In genomic region chr9:51058951-51059521, GRCm38 (mm10) we compare ENCODE assay signal across 21 mouse cellular contexts. TPM values are rescaled to one million over a fixed set of nuclear protein-coding genes. Genes with fewer than 3 reads are reported as not detected.
A peak's percentile ranks its signal among the peaks of the same experiment; 100 is the strongest.
DNase-seq lines count a peak whose midpoint lies in the region; TF ChIP-seq lines count a peak whose summit lies in the region.
"Had no signal": no experiment of that assay in that cellular context is flagged by ENCODE, and none has a peak within 500 bp of the region (broad histone marks: within the 10 kb centered on the region; RNA-seq: fewer than 3 reads in every experiment).

No protein-coding gene starts in this region.

- no peak overlapping the region for H3K27ac ChIP-seq in heart, embryonic 10.5 days
- peak overlapping the region; percentile 91 for H3K27ac ChIP-seq in embryonic fibroblast, embryonic 13.5 days (ENCODE audit: insufficient read depth, low read length)
- H3K27ac ChIP-seq: embryonic facial prominence, embryonic 13.5 days; forebrain, embryonic 12.5 days; heart, embryonic 15.5 days; hindbrain, embryonic 12.5 days; limb, embryonic 13.5 days; midbrain, embryonic 12.5 days had no signal

- H3K36me3 ChIP-seq in heart, embryonic 10.5 days = no peaks in the 10 kb centered on the region
- H3K36me3 ChIP-seq: embryonic facial prominence, embryonic 13.5 days; forebrain, embryonic 12.5 days; hindbrain, embryonic 12.5 days; midbrain, embryonic 12.5 days had no signal

- TF ChIP-seq CTCF in embryonic fibroblast, embryonic 13.5 days (IDR thresholded peaks at IDR 0.05; ENCODE audit: borderline replicate concordance, insufficient read depth, low read length) = no peak

- WGBS in heart, embryonic 10.5 days = 70% methylated on average over 4 of the region's 4 CpGs

- no peaks in the 10 kb centered on the region for H3K9me3 ChIP-seq in heart, embryonic 10.5 days
- H3K9me3 ChIP-seq: embryonic facial prominence, embryonic 13.5 days; forebrain, embryonic 12.5 days; heart, embryonic 15.5 days; hindbrain, embryonic 12.5 days; limb, embryonic 13.5 days; midbrain, embryonic 12.5 days had no signal

- no peak for TF ChIP-seq POLR2A in embryonic fibroblast, embryonic 13.5 days (IDR thresholded peaks at IDR 0.05; ENCODE audit: low read depth, low read length)

- H3K4me3 ChIP-seq in heart, embryonic 10.5 days = no peak overlapping the region
- no peak overlapping the region for H3K4me3 ChIP-seq in embryonic fibroblast, embryonic 13.5 days (ENCODE audit: insufficient read depth, low read length)
- H3K4me3 ChIP-seq: embryonic facial prominence, embryonic 13.5 days; forebrain, embryonic 12.5 days; heart, embryonic 15.5 days; hindbrain, embryonic 12.5 days; limb, embryonic 13.5 days; midbrain, embryonic 12.5 days had no signal

- 0 out of 2 replicates have a peak, but pooled peaks cover 6% of the 10 kb centered on the region for H3K4me1 ChIP-seq in heart, embryonic 10.5 days
- peaks cover 25% of the 10 kb centered on the region for H3K4me1 ChIP-seq in embryonic fibroblast, embryonic 13.5 days (ENCODE audit: control insufficient read depth, insufficient read depth, low read length)
- H3K4me1 ChIP-seq: embryonic facial prominence, embryonic 13.5 days; forebrain, embryonic 12.5 days; heart, embryonic 15.5 days; hindbrain, embryonic 12.5 days; midbrain, embryonic 12.5 days had no signal

- DNase-seq in heart, adult 11 months = peak; percentile 86
- no peak for DNase-seq in heart, embryonic 10.5 days (ENCODE audit: low spot score)
- peak; percentile 44 to 56 for DNase-seq in right cerebral cortex, adult 2 months (ENCODE audit: low spot score in 2 of 2)
- DNase-seq in right cerebral cortex, postnatal 10 days (ENCODE audit: low spot score in 2 of 2) = no peak
- DNase-seq in spleen, postnatal 10 days (ENCODE audit: low spot score in 2 of 2) = no peak
- DNase-seq in gastrocnemius, postnatal 4 days (ENCODE audit: low spot score in 2 of 2) = no peak
- DNase-seq: cerebellum, postnatal 36 days; gastrocnemius, postnatal 14 days; kidney, postnatal 14 days; lung, postnatal 4 days; thymus, adult 2 months had no signal

- H3K27me3 ChIP-seq in heart, embryonic 10.5 days (ENCODE audit: insufficient read depth, poor library complexity, severe bottlenecking) = no peaks in the 10 kb centered on the region
- H3K27me3 ChIP-seq: embryonic facial prominence, embryonic 13.5 days; forebrain, embryonic 12.5 days; heart, embryonic 15.5 days; hindbrain, embryonic 12.5 days; limb, embryonic 13.5 days; midbrain, embryonic 12.5 days had no signal

RNA-seq across cellular contexts. Expression of gene Btg4, which starts 1.7 kb away (rescaled TPM):
- polyA plus RNA-seq in heart, embryonic 10.5 days (2016; fragmentation: Nextera tagmentation; extraction: Ambion mirVana) = not detected in 2 replicates
- polyA plus RNA-seq in embryonic fibroblast, embryonic 13.5 days (2011; ENCODE audit: insufficient read length, low read depth, missing spikeins) = not detected in 2 replicates
- not detected for total RNA-seq in gastrocnemius, postnatal 4 days (2021)
- total RNA-seq: adrenal gland, adult 18-20 months; gastrocnemius, postnatal 14 days had no signal
- polyA plus RNA-seq: embryonic facial prominence, embryonic 13.5 days; forebrain, embryonic 12.5 days; heart, embryonic 15.5 days; hindbrain, embryonic 12.5 days; intestine, embryonic 16.5 days; limb, embryonic 13.5 days; liver, embryonic 16.5 days; midbrain, embryonic 12.5 days; thymus, adult 2 months had no signal

RNA-seq across cellular contexts. Expression of gene Layn, which starts 17.9 kb away (rescaled TPM):
- 4.6 and 5.2 TPM in 2 replicates for polyA plus RNA-seq in heart, embryonic 10.5 days (2016; fragmentation: Nextera tagmentation; extraction: Ambion mirVana)
- polyA plus RNA-seq in embryonic fibroblast, embryonic 13.5 days (2011; ENCODE audit: insufficient read length, low read depth, missing spikeins) = 32.1 and 48.7 TPM in 2 replicates
- 1 to 10 TPM; 3.1 to 3.5 TPM for total RNA-seq in gastrocnemius, postnatal 4 days (2021)

RNA-seq across cellular contexts. Expression of gene 4833427G06Rik, which starts 42.8 kb away (rescaled TPM):
- polyA plus RNA-seq in heart, embryonic 10.5 days (2016; fragmentation: Nextera tagmentation; extraction: Ambion mirVana) = not detected in 2 replicates
- 4.3 and 5.8 TPM in 2 replicates for polyA plus RNA-seq in embryonic fibroblast, embryonic 13.5 days (2011; ENCODE audit: insufficient read length, low read depth, missing spikeins)
- total RNA-seq in gastrocnemius, postnatal 4 days (2021) = not detected
- total RNA-seq: adrenal gland, adult 18-20 months; gastrocnemius, postnatal 14 days had no signal
- polyA plus RNA-seq: embryonic facial prominence, embryonic 13.5 days; heart, embryonic 15.5 days; intestine, embryonic 16.5 days; limb, embryonic 13.5 days; liver, embryonic 16.5 days; midbrain, embryonic 12.5 days; thymus, adult 2 months had no signal

RNA-seq across cellular contexts. Expression of gene Sik2, which starts 50.2 kb away (rescaled TPM):
- 13.9 and 14.2 TPM in 2 replicates for polyA plus RNA-seq in heart, embryonic 10.5 days (2016; fragmentation: Nextera tagmentation; extraction: Ambion mirVana)
- 22.1 and 23.2 TPM in 2 replicates for polyA plus RNA-seq in embryonic fibroblast, embryonic 13.5 days (2011; ENCODE audit: insufficient read length, low read depth, missing spikeins)
- 10 to 100 TPM; 24.8 to 25.5 TPM for total RNA-seq in gastrocnemius, postnatal 4 days (2021)

Comparison
In these comparisons a context has a peak if more than half of its experiments do, and no peak if none do; other contexts are left out.
1. DNase-seq: peak in heart, adult 11 months (single experiment) and right cerebral cortex, adult 2 months (2 of 2); none in heart, embryonic 10.5 days (single experiment), right cerebral cortex, postnatal 10 days (0 of 2), spleen, postnatal 10 days (0 of 2) and gastrocnemius, postnatal 4 days (0 of 2).